Mouse (Mus musculus) G1E (cell line): Measurements from ENCODE around the gene Pole2. TPM values are rescaled to one million over a fixed set of nuclear protein-coding genes. Genes with fewer than 3 reads are reported as not detected.
A peak's percentile ranks its signal among the peaks of the same experiment; 100 is the strongest.

Experiments used
- ATAC-seq: 2 replicates; pipeline ENCODE4 v1.8.0; 2016; ENCODE audit warnings: mild to moderate bottlenecking; ENCODE audit not compliant: insufficient number of reproducible peaks, poor library complexity, low FRiP score, severe bottlenecking; ENCODE audit errors: extremely low read depth
- DNase-seq: peaks from one replicate; pipeline ENCODE4 v3.0.0; 2012; ENCODE audit warnings: low spot score
- H3K27me3 ChIP-seq: 2 replicates; pipeline ENCODE4 v1.6.1; 2012; ENCODE audit warnings: mild to moderate bottlenecking, low read length, inconsistent platforms; ENCODE audit not compliant: insufficient read depth
- H3K36me3 ChIP-seq: replicated peaks from 2 replicates; pipeline ENCODE3; 2012; ENCODE audit warnings: mild to moderate bottlenecking, inconsistent platforms
- H3K4me1 ChIP-seq: 2 replicates; pipeline ENCODE4 v1.6.1; 2012; ENCODE audit warnings: low read depth, low read length, inconsistent platforms, mixed read lengths; ENCODE audit not compliant: insufficient read depth
- H3K4me3 ChIP-seq: 2 replicates; pipeline ENCODE4 v1.5.1; 2012; ENCODE audit warnings: low read depth, mild to moderate bottlenecking, inconsistent platforms, low read length, moderate library complexity, mixed read lengths
- H3K9me3 ChIP-seq: replicated peaks from 2 replicates; pipeline ENCODE4 v1.6.1; 2012; ENCODE audit warnings: inconsistent platforms
- CTCF ChIP-seq: IDR thresholded peaks from 2 replicates; pipeline ENCODE4 v1.5.1; 2012; ENCODE audit warnings: low read depth, low read length, inconsistent platforms, mixed read lengths
- GATA1 ChIP-seq: IDR thresholded peaks from 2 replicates; pipeline ENCODE4 v1.6.1; 2012; ENCODE audit warnings: borderline replicate concordance, low read length, inconsistent platforms, mixed read lengths
- GATA2 ChIP-seq: IDR thresholded peaks from 2 replicates; pipeline ENCODE4 v1.6.1; 2012; ENCODE audit warnings: low read depth, low read length, inconsistent platforms, borderline replicate concordance
- POLR2AphosphoS5 ChIP-seq: IDR thresholded peaks from 2 replicates; pipeline ENCODE4 v1.6.1; 2012; ENCODE audit warnings: low read depth, low read length, inconsistent platforms; ENCODE audit not compliant: insufficient replicate concordance
- TAL1 ChIP-seq: conservative IDR thresholded peaks from 2 replicates; pipeline ENCODE4 v1.6.1; 2012; ENCODE audit warnings: low read depth, low read length, inconsistent platforms, mixed read lengths
- polyA plus RNA-seq: library from polyadenylated mRNA; stranded (reverse); fragments of >175 nt; gene quantifications from 2 replicates; pipeline ENCODE4 v1.2.3, GENCODE M21; 2012
- total RNA-seq, 2 experiments: library from RNA; stranded (forward) in 1 of 2; stranded (reverse) in 1 of 2; fragments of 200-1000 nt in 1 of 2; fragments of >200 nt in 1 of 2; fragmentation: Nextera tagmentation in 1 of 2; gene quantifications; 2 replicates each; pipeline ENCODE4 v1.2.3; 2014 to 2017

The Pole2 gene
- total and polyA plus RNA-seq, 3 experiments, result 20.3 to 82.3 (median 57.3) TPM

GRCm38 (mm10) chr12:69185371-69185770 lies 42.6 kb downstream of the Pole2 start:
- no peak for DNase-seq
- H3K36me3 ChIP-seq, result peaks cover 61% of the 10 kb centered on the region
- no peak for TF ChIP-seq TAL1
- TF ChIP-seq GATA1, result no peak

GRCm38 (mm10) chr12:69184342-69185295 lies 43.4 kb downstream of the Pole2 start:
- no peaks in the 10 kb centered on the region for H3K9me3 ChIP-seq
- TF ChIP-seq TAL1, result no peak
- no peak for TF ChIP-seq GATA2
- no peak for TF ChIP-seq CTCF
- TF ChIP-seq POLR2AphosphoS5, result no peak
- TF ChIP-seq GATA1, result no peak
- peak; percentile 64 for DNase-seq
- no peaks in the 10 kb centered on the region for H3K27me3 ChIP-seq
- peak overlapping the region; percentile 90 for H3K4me3 ChIP-seq
- H3K36me3 ChIP-seq, result peaks cover 60% of the 10 kb centered on the region
- peaks cover 53% of the 10 kb centered on the region for H3K4me1 ChIP-seq
- ATAC-seq, result no peak; the same call in 1 of the 2 replicates

More at GRCm38 (mm10) chr12:69185371-69185770, 42.6 kb downstream of the Pole2 start:
- peak overlapping the region; percentile 90 for H3K4me3 ChIP-seq
- ATAC-seq, result no peak
- H3K4me1 ChIP-seq, result peaks cover 50% of the 10 kb centered on the region
- no peaks in the 10 kb centered on the region for H3K27me3 ChIP-seq
- no peaks in the 10 kb centered on the region for H3K9me3 ChIP-seq

- H3K4me1 ChIP-seq, result peaks cover 54% of the 10 kb centered on the region
- H3K27me3 ChIP-seq, result no peaks in the 10 kb centered on the region
- TF ChIP-seq POLR2AphosphoS5 (0 out of 2 replicates have a peak, but pooled peaks have one; percentile 27), GATA1 (no peak), TAL1 (no peak), GATA2 (no peak)
- ATAC-seq (peak; percentile 85), DNase-seq (peak; percentile 99)
- H3K36me3 ChIP-seq, result peaks cover 63% of the 10 kb centered on the region
- H3K4me3 ChIP-seq, result peak within 1 kb of the TSS; percentile 90
- H3K9me3 ChIP-seq, result no peaks in the 10 kb centered on the region
Measured at GRCm38 (mm10) chr12:69183583-69184308, 44.2 kb downstream of the Pole2 start, which contains the start of the genes Rpl36al and Mgat2. Gene Rpl36al, minus strand, starts transcription at chr12:69184083. Gene Mgat2, plus strand, starts transcription at chr12:69184157.

- H3K9me3 ChIP-seq, result peaks cover 4% of the 10 kb centered on the region
- H3K27me3 ChIP-seq, result no peaks in the 10 kb centered on the region
- TF ChIP-seq TAL1 (no peak), CTCF (no peak), GATA1 (no peak), POLR2AphosphoS5 (no peak), GATA2 (no peak)
- H3K4me1 ChIP-seq, result peaks cover 39% of the 10 kb centered on the region
- no peak for ATAC-seq
- peak overlapping the region; percentile 28; the same call in 1 of the 2 replicates for H3K4me3 ChIP-seq
- peaks cover 60% of the 10 kb centered on the region for H3K36me3 ChIP-seq
- no peak for DNase-seq
Measured at GRCm38 (mm10) chr12:69181800-69182199, 46.2 kb downstream of the Pole2 start.

GRCm38 (mm10) chr12:69179371-69179770 lies 48.6 kb downstream of the Pole2 start:
- TF ChIP-seq CTCF (no peak), GATA1 (no peak), GATA2 (no peak), POLR2AphosphoS5 (no peak), TAL1 (no peak)
- DNase-seq, result no peak
- Histone ChIP-seq H3K4me3 (no peak overlapping the region), H3K9me3 (peaks cover 4% of the 10 kb centered on the region), H3K36me3 (peaks cover 69% of the 10 kb centered on the region), H3K27me3 (no peaks in the 10 kb centered on the region), H3K4me1 (peaks cover 27% of the 10 kb centered on the region)
- ATAC-seq, result no peak

GRCm38 (mm10) chr12:69177526-69177925 lies 50.5 kb downstream of the Pole2 start:
- Histone ChIP-seq H3K9me3 (peaks cover 4% of the 10 kb centered on the region), H3K36me3 (peaks cover 85% of the 10 kb centered on the region), H3K4me3 (no peak overlapping the region), H3K4me1 (peaks cover 30% of the 10 kb centered on the region), H3K27me3 (no peaks in the 10 kb centered on the region)
- TF ChIP-seq TAL1 (no peak), POLR2AphosphoS5 (no peak), GATA2 (no peak), CTCF (no peak), GATA1 (no peak)
- ATAC-seq, result no peak
- DNase-seq, result no peak
